ENCODE assay signal across 23 mouse cellular contexts in genomic region chr14:20790996-20791395, GRCm38 (mm10). TPM values are rescaled to one million over a fixed set of nuclear protein-coding genes. Genes with fewer than 3 reads are reported as not detected.
DNase-seq lines count a peak whose midpoint lies in the region; TF ChIP-seq lines count a peak whose summit lies in the region.
"Had no signal": no experiment of that assay in that cellular context is flagged by ENCODE, and none has a peak within 500 bp of the region (broad histone marks: within the 10 kb centered on the region; RNA-seq: fewer than 3 reads in every experiment).

No protein-coding gene starts in this region.

- DNase-seq in gastrocnemius, adult 2 months: no peak
- DNase-seq in gastrocnemius, postnatal 4 days (ENCODE audit: low spot score in 2 of 2): no peak
- no peak for DNase-seq in layer of hippocampus, adult 2 months (ENCODE audit: low spot score in 2 of 2)
- DNase-seq in layer of hippocampus, adult 9-10 months (ENCODE audit: low spot score): no peak
- DNase-seq in right cerebral cortex, adult 18-20 months: peak; percentile 47
- DNase-seq in right cerebral cortex, postnatal 10 days (ENCODE audit: low spot score in 2 of 2): no peak
- no peak for DNase-seq in embryo, embryonic 10 days (ENCODE audit: low spot score)
- DNase-seq: adrenal gland, postnatal 14 days; cerebellum, adult 8-10 months; cerebellum, postnatal 36 days; gastrocnemius, postnatal 36 days; heart, postnatal 10 days; kidney, adult 9 months; kidney, postnatal 25 days; liver; lung, postnatal 36 days; retina, postnatal 1 day; spleen, adult 18-20 months had no signal

- peak overlapping the region; percentile 98 for H3K27ac ChIP-seq in gastrocnemius, adult 2 months
- H3K27ac ChIP-seq in layer of hippocampus, adult 2 months: peak overlapping the region; percentile 93
- H3K27ac ChIP-seq: forebrain, embryonic 10.5 days; hindbrain, embryonic 14.5 days; intestine, embryonic 15.5 days; liver, embryonic 15.5 days; lung, embryonic 15.5 days had no signal

- H3K4me3 ChIP-seq in gastrocnemius, adult 2 months: peak overlapping the region; percentile 96
- H3K4me3 ChIP-seq in layer of hippocampus, adult 2 months: peak overlapping the region; percentile 81
- H3K4me3 ChIP-seq: forebrain, embryonic 10.5 days; intestine, embryonic 15.5 days; liver, embryonic 15.5 days; lung, embryonic 15.5 days had no signal

- TF ChIP-seq CTCF in gastrocnemius, adult 2 months (IDR thresholded peaks at IDR 0.05): no peak
- no peak for TF ChIP-seq CTCF in layer of hippocampus, adult 2 months (conservative IDR thresholded peaks at IDR 0.05)

- intact Hi-C loops in gastrocnemius, adult 2 months (cut with DNase I): loop anchor here (5.0 kb wide), 1 partner anchor 59 kb away; the partner anchor contains the start of gene Ndst2

RNA-seq across cellular contexts. Expression of gene Camk2g, which starts 2.9 kb away (rescaled TPM):
- total RNA-seq in gastrocnemius, adult 2 months (2021): 100 to 1,000 TPM; 162 to 163 TPM
- 10 to 100 TPM; 92.5 to 94.3 TPM for total RNA-seq in gastrocnemius, postnatal 4 days (2021)
- 100 to 1,000 TPM; 216 to 229 TPM for total RNA-seq in layer of hippocampus, adult 2 months (2021)

RNA-seq across cellular contexts. Expression of gene Plau, which starts 45.5 kb away (rescaled TPM):
- 10 to 100 TPM; 17.2 to 28.5 TPM for total RNA-seq in gastrocnemius, adult 2 months (2021)
- 10 to 100 TPM; 25.8 to 28.2 TPM for total RNA-seq in gastrocnemius, postnatal 4 days (2021)
- 1 to 10 TPM; 3.2 to 4.2 TPM for total RNA-seq in layer of hippocampus, adult 2 months (2021)

RNA-seq across cellular contexts. Expression of gene Ndst2, which starts 56.6 kb away (rescaled TPM):
- 1 to 10 TPM; 6.2 to 7.1 TPM for total RNA-seq in gastrocnemius, adult 2 months (2021)
- total RNA-seq in gastrocnemius, postnatal 4 days (2021): 10 to 100 TPM; 22.8 to 26.7 TPM
- total RNA-seq in layer of hippocampus, adult 2 months (2021): 10 to 100 TPM; 20.4 to 20.9 TPM
